Mouse (Mus musculus) effector memory CD4-positive, alpha-beta T cell, adult 7 months (primary cell): Measurements from ENCODE around the gene Trpv3. TPM values are rescaled to one million over a fixed set of nuclear protein-coding genes. Genes with fewer than 3 reads are reported as not detected.

Experiments
- polyA plus RNA-seq: library from polyadenylated mRNA; unstranded; fragments of 100-300 nt; shearing (Covaris generic); gene quantifications from one replicate; pipeline ENCODE4 v1.2.1, GENCODE M21; 2017

Trpv3 gene
- polyA plus RNA-seq, result 0.12 TPM

GRCm38 (mm10) chr11:73267267-73267666 lies at the start of gene Trpv3:
TSS of gene Trpv3 (plus strand) at chr11:73267388.

GRCm38 (mm10) chr11:73233992-73234391 lies 33.2 kb upstream of the Trpv3 start, which contains the start of gene Trpv1:
TSS of gene Trpv1 (plus strand) at chr11:73234292.

GRCm38 (mm10) chr11:73329442-73329841 lies 62.3 kb downstream of the Trpv3 start, which contains the start of the genes Aspa, Gm49340 and Spata22:
TSS of gene Aspa (minus strand) at chr11:73329596.
TSS of gene Gm49340 (plus strand) at chr11:73329741.
TSS of gene Spata22 (plus strand) at chr11:73329741.

Other genes with a start within 250 kb of the Trpv3 start
- gene Camkk1, start 248.4 kb upstream of the Trpv3 start, polyA plus RNA-seq, result 2.0 TPM
- 7.0 TPM for gene Ncbp3, start 219.6 kb upstream of the Trpv3 start, polyA plus RNA-seq
- 0.59 TPM for gene Itgae, start 176.8 kb upstream of the Trpv3 start, polyA plus RNA-seq
- 2.2 TPM for gene Haspin, start 129.1 kb upstream of the Trpv3 start, polyA plus RNA-seq
- not detected for gene P2rx5, start 107.0 kb upstream of the Trpv3 start, polyA plus RNA-seq
- 95.4 TPM for gene Emc6, start 90.4 kb upstream of the Trpv3 start, polyA plus RNA-seq
- gene Tax1bp3, start 90.3 kb upstream of the Trpv3 start, polyA plus RNA-seq, result 12.4 TPM
- gene Ctns, start 68.3 kb upstream of the Trpv3 start, polyA plus RNA-seq, result 8.6 TPM
- gene Shpk, start 67.9 kb upstream of the Trpv3 start, polyA plus RNA-seq, result 6.2 TPM
- gene Trpv1, start 33.1 kb upstream of the Trpv3 start, polyA plus RNA-seq, result not detected
- 0.82 TPM for gene Aspa, start 62.2 kb downstream of the Trpv3 start, polyA plus RNA-seq
- gene Gm49340, start 62.4 kb downstream of the Trpv3 start, polyA plus RNA-seq, result not detected
- not detected for gene Spata22, start 62.4 kb downstream of the Trpv3 start, polyA plus RNA-seq
- not detected for gene Olfr20, start 83.4 kb downstream of the Trpv3 start, polyA plus RNA-seq
- gene Olfr376, start 103.9 kb downstream of the Trpv3 start, polyA plus RNA-seq, result not detected
- not detected for gene Olfr1, start 132.2 kb downstream of the Trpv3 start, polyA plus RNA-seq
- not detected for gene Olfr378, start 161.1 kb downstream of the Trpv3 start, polyA plus RNA-seq
- not detected for gene Olfr380, start 190.1 kb downstream of the Trpv3 start, polyA plus RNA-seq
- not detected for gene Olfr381, start 224.2 kb downstream of the Trpv3 start, polyA plus RNA-seq
- gene Olfr382, start 249.8 kb downstream of the Trpv3 start, polyA plus RNA-seq, result not detected